Mouse (Mus musculus) hindbrain, embryonic 12.5 days (tissue): Measurements from ENCODE around the gene 5730522E02Rik. TPM values are rescaled to one million over a fixed set of nuclear protein-coding genes. Genes with fewer than 3 reads are reported as not detected.

Experiments used
- ATAC-seq: fragments of 200-750 bp; cut with Nextera tagmentation; 2 replicates; pipeline ENCODE4 v1.8.0; 2017; ENCODE audit warnings: moderate TSS enrichment; ENCODE audit not compliant: low FRiP score
- H3K27ac ChIP-seq: fragments of 300-500 bp; sonication (generic); 2 replicates; pipeline ENCODE4 v1.5.1; 2016; ENCODE audit warnings: mild to moderate bottlenecking
- H3K27me3 ChIP-seq: fragments of 300-500 bp; sonication (generic); 2 replicates; pipeline ENCODE4 v1.6.1; 2016; ENCODE audit warnings: mild to moderate bottlenecking
- H3K36me3 ChIP-seq: fragments of 300-500 bp; sonication (generic); 2 replicates; pipeline ENCODE4 v1.6.1; 2016; ENCODE audit warnings: mild to moderate bottlenecking
- H3K4me1 ChIP-seq: fragments of 300-500 bp; sonication (generic); 2 replicates; pipeline ENCODE4 v1.6.1; 2016
- H3K4me2 ChIP-seq: fragments of 300-500 bp; sonication (generic); replicated peaks from 2 replicates; pipeline ENCODE4 v1.6.1; 2016; ENCODE audit warnings: mild to moderate bottlenecking
- H3K4me3 ChIP-seq: fragments of 300-500 bp; sonication (generic); 2 replicates; pipeline ENCODE4 v1.5.1; 2016; ENCODE audit warnings: mild to moderate bottlenecking
- H3K9ac ChIP-seq: fragments of 300-500 bp; sonication (generic); 2 replicates; pipeline ENCODE4 v1.6.1; 2016; ENCODE audit warnings: mild to moderate bottlenecking, moderate library complexity
- H3K9me3 ChIP-seq: fragments of 300-500 bp; sonication (generic); replicated peaks from 2 replicates; pipeline ENCODE4 v1.6.1; 2016; ENCODE audit warnings: mild to moderate bottlenecking
- WGBS: fragments of 180-500 bp; shearing (Covaris S2); methylation state at CpG from one replicate; pipeline ENCODE4 v1.1.7; 2016; 5-methylcytosine and 5-hydroxymethylcytosine counted together
- polyA plus RNA-seq: library from polyadenylated mRNA; unstranded; fragments of >200 nt; fragmentation: Nextera tagmentation; extraction: Ambion mirVana; gene quantifications from 2 replicates; pipeline ENCODE4 v1.2.1, GENCODE M21; 2016

Gene 5730522E02Rik
- polyA plus RNA-seq, 1 experiment from 2014 or later = 10.1 TPM

DNA sequence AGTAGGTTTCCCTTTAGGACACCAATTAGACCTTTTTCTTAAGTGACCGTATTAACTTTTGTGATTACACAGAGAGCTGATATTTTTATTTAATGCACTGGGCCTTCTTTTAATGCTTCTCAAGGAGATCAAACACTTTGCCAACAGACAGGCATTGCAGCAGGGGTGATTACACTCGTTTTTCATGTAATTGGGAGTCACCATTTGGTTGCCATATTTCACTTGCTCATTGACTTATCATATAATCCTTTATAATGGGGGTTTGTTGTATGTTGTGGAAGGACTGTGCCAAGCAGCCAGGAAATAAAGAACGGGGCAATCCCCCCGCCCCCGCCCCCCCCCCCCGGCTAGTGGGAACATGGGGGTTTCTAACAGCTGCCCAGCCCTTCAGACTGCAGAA is 135.0 kb downstream of the 5730522E02Rik start:
- WGBS = 75% methylated on average over 6 of the region's 6 CpGs
- H3K4me3 ChIP-seq = no peak overlapping the region
- no peak for ATAC-seq

DNA sequence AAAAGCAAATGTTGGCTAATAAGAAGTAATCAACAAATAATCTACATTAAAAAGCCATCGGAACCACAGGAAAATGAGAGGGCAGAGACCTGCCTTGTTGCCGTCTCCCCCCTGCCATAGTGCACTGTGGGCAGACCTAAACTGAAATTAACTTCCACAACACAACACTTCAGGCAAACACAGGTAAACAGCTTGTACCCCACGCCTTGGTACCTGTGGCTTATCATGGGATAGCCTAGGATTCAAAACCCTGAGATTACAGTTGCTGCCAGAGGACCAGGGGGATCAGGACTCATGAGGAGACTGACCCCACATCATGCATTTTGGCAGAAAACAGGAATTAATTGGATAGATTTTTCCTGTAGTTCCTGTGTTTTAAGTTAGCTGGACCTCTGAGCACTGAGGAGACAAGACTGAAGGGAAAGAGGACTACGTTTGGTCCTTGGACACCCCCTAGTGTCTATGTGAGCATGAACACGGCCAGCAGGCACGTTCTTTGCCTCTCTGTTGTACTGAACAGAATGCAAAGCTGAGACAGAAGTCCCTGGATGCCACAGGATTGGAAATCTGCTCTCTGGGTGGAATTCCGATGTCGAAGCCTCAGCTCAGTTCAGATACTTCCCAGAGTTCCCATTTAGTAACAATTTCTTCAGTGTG is 136.8 kb downstream of the 5730522E02Rik start:
- H3K4me3 ChIP-seq = no peak overlapping the region
- no peaks in the 10 kb centered on the region for H3K36me3 ChIP-seq
- WGBS = 47% methylated on average over 8 of the region's 8 CpGs
- H3K9ac ChIP-seq = no peak overlapping the region
- no peaks in the 10 kb centered on the region for H3K9me3 ChIP-seq
- H3K27me3 ChIP-seq = no peaks in the 10 kb centered on the region
- peak; percentile 89 for ATAC-seq
- 0 out of 2 replicates have a peak, but pooled peaks cover 4% of the 10 kb centered on the region for H3K4me1 ChIP-seq
- no peak overlapping the region for H3K4me2 ChIP-seq
- no peak overlapping the region for H3K27ac ChIP-seq

More for the DNA sequence above, 135.0 kb downstream of the 5730522E02Rik start:
- 0 out of 2 replicates have a peak, but pooled peaks cover 4% of the 10 kb centered on the region for H3K4me1 ChIP-seq
- H3K9ac ChIP-seq = no peak overlapping the region
- H3K9me3 ChIP-seq = no peaks in the 10 kb centered on the region
- no peak overlapping the region for H3K4me2 ChIP-seq
- no peak overlapping the region for H3K27ac ChIP-seq
- H3K36me3 ChIP-seq = no peaks in the 10 kb centered on the region
- H3K27me3 ChIP-seq = no peaks in the 10 kb centered on the region

- peak overlapping the region; percentile 35; the same call in 1 of the 2 replicates for H3K27ac ChIP-seq
- H3K27me3 ChIP-seq = no peaks in the 10 kb centered on the region
- H3K9ac ChIP-seq = no peak overlapping the region
- H3K36me3 ChIP-seq = no peaks in the 10 kb centered on the region
- H3K4me3 ChIP-seq = no peak overlapping the region
- H3K4me2 ChIP-seq = no peak overlapping the region
- H3K4me1 ChIP-seq = 0 out of 2 replicates have a peak, but pooled peaks cover 4% of the 10 kb centered on the region
- 42% methylated on average over 4 of the region's 4 CpGs for WGBS
- no peak for ATAC-seq
- no peaks in the 10 kb centered on the region for H3K9me3 ChIP-seq
These were observed 138.5 kb downstream of the 5730522E02Rik start for GRCm38 (mm10) chr11:26072101-26072500.

DNA sequence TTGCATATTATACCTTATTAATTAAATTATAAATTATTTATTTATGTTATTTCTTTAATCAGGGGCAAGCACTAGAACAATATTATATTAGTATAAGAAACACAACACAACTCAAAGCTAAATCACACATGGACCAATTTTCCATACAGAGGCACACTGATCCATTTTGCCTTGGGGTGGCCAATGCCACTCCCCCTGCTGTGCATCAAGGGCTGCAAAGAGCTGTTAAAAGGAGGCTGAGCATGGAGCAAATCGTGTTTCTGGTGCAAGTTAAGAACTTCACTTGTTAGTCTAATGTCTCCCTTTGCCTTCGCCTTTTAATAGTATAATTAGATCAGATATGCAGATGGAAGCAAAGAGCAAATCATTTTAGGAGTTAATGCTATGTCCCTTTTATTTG is 147.3 kb downstream of the 5730522E02Rik start:
- H3K27me3 ChIP-seq = no peaks in the 10 kb centered on the region
- no peak overlapping the region for H3K27ac ChIP-seq
- no peak for ATAC-seq
- H3K4me1 ChIP-seq = no peaks in the 10 kb centered on the region
- no peak overlapping the region for H3K4me3 ChIP-seq
- H3K9me3 ChIP-seq = no peaks in the 10 kb centered on the region
- H3K36me3 ChIP-seq = no peaks in the 10 kb centered on the region
- H3K4me2 ChIP-seq = no peak overlapping the region
- H3K9ac ChIP-seq = no peak overlapping the region
- WGBS = 34% methylated on average over 2 of the region's 2 CpGs

DNA sequence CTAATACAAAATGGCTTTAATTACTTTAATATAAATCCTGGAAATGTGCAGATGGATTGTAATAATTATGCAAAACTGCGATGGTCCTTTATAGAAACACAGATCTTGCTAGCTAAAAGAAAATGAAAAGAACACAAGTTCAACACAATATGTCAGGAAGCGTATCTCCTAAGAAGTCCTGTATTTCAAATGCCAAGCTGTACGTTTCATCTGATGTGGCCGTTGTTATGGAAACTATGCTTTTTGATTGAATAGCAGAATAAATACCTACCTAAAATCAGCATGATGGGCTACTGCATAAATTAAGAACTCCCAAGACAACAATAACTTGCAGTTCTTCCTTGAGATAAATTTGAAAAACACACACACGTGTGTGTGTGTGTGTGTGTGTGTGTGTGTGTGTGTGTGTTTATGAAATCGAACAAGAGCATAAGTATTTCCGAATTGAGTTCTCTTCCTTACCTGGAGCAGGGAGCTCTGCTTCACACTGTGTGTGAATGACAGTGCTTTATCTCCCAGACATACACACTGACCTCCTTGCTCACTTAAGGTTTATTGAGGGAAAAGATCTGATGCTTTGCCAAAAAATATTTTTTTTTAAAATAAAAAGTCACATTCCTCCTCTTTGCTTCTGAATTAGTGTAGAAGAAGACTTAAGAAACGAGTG is 149.0 kb downstream of the 5730522E02Rik start:
- no peaks in the 10 kb centered on the region for H3K27me3 ChIP-seq
- no peaks in the 10 kb centered on the region for H3K36me3 ChIP-seq
- 76% methylated on average over 8 of the region's 8 CpGs for WGBS
- no peak overlapping the region for H3K4me2 ChIP-seq
- ATAC-seq = no peak
- no peak overlapping the region for H3K4me3 ChIP-seq
- no peaks in the 10 kb centered on the region for H3K9me3 ChIP-seq
- H3K4me1 ChIP-seq = no peaks in the 10 kb centered on the region
- H3K27ac ChIP-seq = no peak overlapping the region
- no peak overlapping the region for H3K9ac ChIP-seq

DNA sequence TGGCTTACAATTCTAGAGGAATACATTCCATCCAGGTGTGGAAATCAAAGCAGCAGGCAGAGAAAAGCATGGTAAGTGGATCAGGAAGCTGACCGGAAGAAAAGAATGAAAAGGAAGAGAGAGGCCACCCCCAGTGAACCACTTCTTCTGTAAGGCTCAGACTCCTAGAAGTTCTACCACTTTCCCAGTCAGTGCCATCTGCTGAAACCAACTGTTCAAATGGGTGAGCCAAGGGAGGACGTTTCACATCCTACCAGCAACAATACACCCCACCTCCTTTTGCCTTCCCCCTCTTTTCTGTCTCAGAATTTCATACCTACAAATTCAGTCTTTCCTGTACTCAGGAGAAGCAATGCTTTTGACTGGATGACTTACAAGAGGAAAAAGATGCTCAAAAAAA is 197.0 kb downstream of the 5730522E02Rik start:
- 76% methylated on average over 2 of the region's 2 CpGs for WGBS
- no peaks in the 10 kb centered on the region for H3K27me3 ChIP-seq
- ATAC-seq = no peak

GRCm38 (mm10) chr11:26004018-26004417 is 206.5 kb downstream of the 5730522E02Rik start:
- Histone ChIP-seq H3K9ac (no peak overlapping the region), H3K27ac (no peak overlapping the region), H3K4me2 (no peak overlapping the region), H3K4me1 (no peaks in the 10 kb centered on the region), H3K36me3 (no peaks in the 10 kb centered on the region), H3K4me3 (no peak overlapping the region), H3K27me3 (no peaks in the 10 kb centered on the region), H3K9me3 (no peaks in the 10 kb centered on the region)
- 77% methylated on average over 4 of the region's 4 CpGs for WGBS
- no peak for ATAC-seq

More for the DNA sequence above, 197.0 kb downstream of the 5730522E02Rik start:
- Histone ChIP-seq H3K9me3 (no peaks in the 10 kb centered on the region), H3K4me1 (0 out of 2 replicates have a peak, but pooled peaks cover 2% of the 10 kb centered on the region), H3K4me3 (no peak overlapping the region), H3K27ac (no peak overlapping the region), H3K36me3 (no peaks in the 10 kb centered on the region), H3K4me2 (no peak overlapping the region), H3K9ac (no peak overlapping the region)

DNA sequence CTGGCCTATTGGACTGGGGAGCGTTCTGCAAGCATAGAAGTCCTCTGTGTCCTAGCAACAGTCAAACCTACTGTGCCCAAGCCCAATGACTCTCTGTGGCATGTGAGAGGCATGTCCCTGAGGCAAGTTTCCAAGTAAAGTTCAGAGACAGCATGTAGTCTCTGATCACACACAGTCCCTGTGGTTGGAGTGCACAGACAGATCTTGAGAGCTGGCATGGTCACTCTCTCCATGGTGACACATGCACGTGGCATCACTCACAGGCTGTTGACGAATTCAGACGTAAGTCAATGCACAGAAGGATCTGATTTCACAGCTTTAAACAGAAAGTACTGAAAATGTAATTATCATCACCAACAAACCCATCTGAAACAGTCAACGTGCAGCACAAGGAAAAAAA is 210.8 kb downstream of the 5730522E02Rik start:
- Histone ChIP-seq H3K36me3 (no peaks in the 10 kb centered on the region), H3K27me3 (no peaks in the 10 kb centered on the region), H3K4me3 (no peak overlapping the region), H3K4me1 (peaks cover 5% of the 10 kb centered on the region; the same call in 1 of the 2 replicates), H3K27ac (peak overlapping the region; percentile 23; the same call in 1 of the 2 replicates), H3K4me2 (no peak overlapping the region), H3K9ac (no peak overlapping the region), H3K9me3 (no peaks in the 10 kb centered on the region)
- ATAC-seq = no peak
- WGBS = 67% methylated on average over 5 of the region's 5 CpGs

DNA sequence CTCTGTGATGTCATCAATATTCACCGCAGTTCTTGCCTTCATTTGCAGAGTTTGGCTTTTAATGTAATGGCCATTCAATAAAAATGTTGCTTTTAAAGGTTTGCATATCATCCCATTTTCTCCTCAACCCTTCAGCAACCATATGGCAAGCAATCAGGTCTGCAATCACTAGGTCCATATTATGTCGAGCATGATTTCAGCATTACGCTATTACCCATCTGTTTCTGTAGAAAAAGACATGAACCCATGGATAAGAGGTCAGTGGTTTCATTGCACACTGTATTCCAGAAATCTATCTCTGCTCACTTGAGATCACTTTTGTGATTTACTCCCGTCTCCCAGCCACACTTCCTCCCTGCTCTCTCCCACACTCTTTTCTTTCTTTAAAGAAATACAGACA is 213.1 kb downstream of the 5730522E02Rik start:
- WGBS = 73% methylated on average over 4 of the region's 4 CpGs
- no peak overlapping the region for H3K4me3 ChIP-seq
- no peak overlapping the region for H3K4me2 ChIP-seq
- no peaks in the 10 kb centered on the region for H3K36me3 ChIP-seq
- no peaks in the 10 kb centered on the region for H3K9me3 ChIP-seq
- H3K9ac ChIP-seq = no peak overlapping the region
- no peaks in the 10 kb centered on the region for H3K27me3 ChIP-seq
- H3K27ac ChIP-seq = no peak overlapping the region
- H3K4me1 ChIP-seq = peaks cover 5% of the 10 kb centered on the region; the same call in 1 of the 2 replicates
- no peak for ATAC-seq

DNA sequence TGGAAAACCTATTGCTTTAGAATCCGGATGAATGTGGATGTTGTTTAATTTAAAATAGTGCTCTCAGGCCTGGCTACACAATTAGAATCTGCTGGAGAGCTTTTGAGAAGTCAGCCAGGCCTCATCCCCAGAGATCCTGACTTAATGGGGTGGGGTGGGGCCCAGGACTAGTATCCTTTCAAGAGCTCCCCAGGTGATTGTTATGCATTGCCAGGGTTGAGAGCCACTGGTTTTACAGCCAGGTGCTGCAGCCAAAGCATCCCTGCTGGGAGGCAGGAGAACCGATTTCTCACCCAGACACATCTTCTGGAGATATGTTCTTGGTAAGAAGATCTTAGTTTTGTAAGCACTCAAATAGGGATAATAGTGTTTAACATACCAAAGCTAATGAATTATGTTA is 216.4 kb downstream of the 5730522E02Rik start:
- H3K4me1 ChIP-seq = peaks cover 5% of the 10 kb centered on the region; the same call in 1 of the 2 replicates
- H3K4me2 ChIP-seq = no peak overlapping the region
- no peaks in the 10 kb centered on the region for H3K9me3 ChIP-seq
- ATAC-seq = no peak
- no peaks in the 10 kb centered on the region for H3K27me3 ChIP-seq
- no peak overlapping the region for H3K27ac ChIP-seq
- 22% methylated on average over 2 of the region's 2 CpGs for WGBS
- no peak overlapping the region for H3K9ac ChIP-seq
- H3K36me3 ChIP-seq = no peaks in the 10 kb centered on the region
- H3K4me3 ChIP-seq = no peak overlapping the region

DNA sequence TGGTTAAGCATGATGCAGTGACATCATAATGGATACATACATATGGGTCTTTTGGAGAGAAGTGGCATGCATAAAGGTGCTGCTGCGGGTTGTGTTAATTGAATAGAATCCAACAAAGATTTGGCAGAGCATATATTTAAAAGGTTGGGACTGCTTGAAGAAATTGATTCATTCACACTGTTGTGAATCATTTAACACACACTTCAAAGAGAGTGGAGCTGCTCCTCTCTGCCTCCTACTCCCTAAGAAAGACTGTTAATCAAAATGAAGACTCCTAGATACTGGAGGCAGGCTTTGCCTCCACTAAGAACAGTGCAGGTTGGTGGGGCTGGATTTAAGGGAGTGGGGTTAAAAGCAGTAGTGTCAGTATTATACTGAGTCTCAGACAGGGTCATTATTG is 218.3 kb downstream of the 5730522E02Rik start:
- 91% methylated on average over 1 of the region's 1 CpGs for WGBS
- Histone ChIP-seq H3K4me3 (no peak overlapping the region), H3K9me3 (no peaks in the 10 kb centered on the region), H3K36me3 (no peaks in the 10 kb centered on the region), H3K9ac (no peak overlapping the region), H3K4me1 (peaks cover 5% of the 10 kb centered on the region; the same call in 1 of the 2 replicates), H3K27ac (no peak overlapping the region), H3K4me2 (no peak overlapping the region), H3K27me3 (no peaks in the 10 kb centered on the region)
- ATAC-seq = no peak

DNA sequence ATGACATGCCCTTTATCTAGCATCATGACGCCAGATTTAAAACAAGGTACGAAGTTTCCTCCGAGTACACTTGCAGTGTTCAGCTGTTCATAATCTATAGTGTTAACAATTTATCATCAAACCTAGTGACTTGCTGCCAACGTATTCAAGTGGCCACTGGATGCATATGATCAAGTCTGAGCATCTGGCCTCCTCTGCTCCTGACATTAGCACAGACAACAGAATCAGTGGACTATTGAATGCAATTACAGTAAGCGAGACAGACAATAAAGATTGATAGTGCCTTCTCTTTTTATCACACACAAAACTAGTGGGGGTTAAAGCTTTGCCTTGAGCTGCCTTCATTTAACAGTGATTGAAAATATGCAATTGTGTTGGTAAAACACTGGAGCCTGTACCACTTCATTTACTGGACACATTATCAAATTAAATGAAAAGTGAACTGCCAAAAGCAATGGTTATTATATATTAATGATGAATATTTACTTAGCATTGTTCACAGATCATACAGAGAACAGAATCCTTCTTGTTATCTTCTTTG is 231.8 kb downstream of the 5730522E02Rik start:
- peak; percentile 64; the same call in 1 of the 2 replicates for ATAC-seq

More for the DNA sequence above, 231.8 kb downstream of the 5730522E02Rik start:
- WGBS = 60% methylated on average over 5 of the region's 5 CpGs
- Histone ChIP-seq H3K9me3 (no peaks in the 10 kb centered on the region), H3K27me3 (no peaks in the 10 kb centered on the region), H3K4me3 (no peak overlapping the region), H3K36me3 (no peaks in the 10 kb centered on the region), H3K4me1 (no peaks in the 10 kb centered on the region), H3K4me2 (no peak overlapping the region), H3K9ac (no peak overlapping the region), H3K27ac (no peak overlapping the region)
